Mouse (Mus musculus): Measurements from ENCODE around the gene Cdk18. TPM values are rescaled to one million over a fixed set of nuclear protein-coding genes. Genes with fewer than 3 reads are reported as not detected.

Gene Cdk18
- 0.36 and 0.42 TPM in 2 replicates for polyA plus RNA-seq (2014; fragmentation: Nextera tagmentation; extraction: Ambion mirVana)

DNA sequence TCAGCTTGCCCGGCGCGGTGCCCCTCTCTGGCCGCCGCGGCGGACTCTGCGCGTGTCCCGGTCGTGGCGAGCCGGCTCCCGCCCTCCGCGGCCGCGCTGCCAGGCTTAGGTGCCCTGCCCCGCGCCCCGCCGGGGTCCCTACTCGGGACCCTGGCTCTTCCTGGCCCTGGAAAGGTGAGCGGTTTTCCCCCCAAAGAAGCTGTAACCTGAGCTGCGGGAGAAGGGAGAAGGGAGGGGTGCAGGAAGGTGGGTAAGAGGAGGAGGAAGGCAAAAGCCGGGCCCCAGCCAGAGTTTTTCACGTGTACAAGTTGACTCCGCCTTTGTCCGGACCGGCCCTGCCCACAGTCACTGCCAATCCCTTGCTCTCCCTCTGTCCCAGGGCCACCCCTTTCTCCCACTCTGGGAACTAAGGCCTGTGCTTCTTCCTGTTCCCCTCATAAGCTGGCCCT lies at the start of gene Cdk18:
Cdk18 (minus strand) TSS at position 269 of the 449 bp plus-strand sequence.
- H3K9ac ChIP-seq (replicated peaks; ENCODE audit: low read depth, low read length): peak within 1 kb of the TSS; percentile 59
- WGBS: 0% methylated on average over 29 of the region's 30 CpGs
- H3K27me3 ChIP-seq (ENCODE audit: control insufficient read depth, insufficient read depth, low read length): 0 out of 2 replicates have a peak, but pooled peaks cover 7% of the 10 kb centered on the region
- H3K4me2 ChIP-seq (ENCODE audit: low read depth, low read length): peak within 1 kb of the TSS; percentile 96
- H3K4me3 ChIP-seq (ENCODE audit: low read depth, low read length): peak within 1 kb of the TSS; percentile 39
- peak; percentile 30; the same call in 1 of the 2 replicates for ATAC-seq (ENCODE audit: low read depth)
- H3K9me3 ChIP-seq (ENCODE audit: control insufficient read depth, low read length): no peaks in the 10 kb centered on the region
- no peaks in the 10 kb centered on the region for H3K36me3 ChIP-seq (ENCODE audit: control insufficient read depth, insufficient read depth, low read length)
- peaks cover 11% of the 10 kb centered on the region; the same call in 1 of the 2 replicates for H3K4me1 ChIP-seq (ENCODE audit: control insufficient read depth, insufficient read depth, low read length)
- H3K27ac ChIP-seq (ENCODE audit: low read depth, low read length): no peak within 1 kb of the TSS

GRCm38 (mm10) chr1:132189231-132189630 lies 49.7 kb upstream of the Cdk18 start:
- H3K4me3 ChIP-seq (ENCODE audit: low read depth, low read length): peak overlapping the region; percentile 94; the same call in 1 of the 2 replicates
- peak overlapping the region; percentile 68 for H3K4me2 ChIP-seq (ENCODE audit: low read depth, low read length)
- no peaks in the 10 kb centered on the region for H3K27me3 ChIP-seq (ENCODE audit: control insufficient read depth, insufficient read depth, low read length)
- ATAC-seq (ENCODE audit: low read depth): no peak
- H3K9me3 ChIP-seq (ENCODE audit: control insufficient read depth, low read length): no peaks in the 10 kb centered on the region
- H3K27ac ChIP-seq (ENCODE audit: low read depth, low read length): peak overlapping the region; percentile 99
- 42% methylated on average over 4 of the region's 4 CpGs for WGBS
- peaks cover 20% of the 10 kb centered on the region for H3K4me1 ChIP-seq (ENCODE audit: control insufficient read depth, insufficient read depth, low read length)
- H3K36me3 ChIP-seq (ENCODE audit: control insufficient read depth, insufficient read depth, low read length): no peaks in the 10 kb centered on the region
- peak overlapping the region; percentile 99; the same call in 1 of the 2 replicates for H3K9ac ChIP-seq (replicated peaks; ENCODE audit: low read depth, low read length)

GRCm38 (mm10) chr1:132188442-132189066 lies 49.1 kb upstream of the Cdk18 start:
- peaks cover 14% of the 10 kb centered on the region for H3K4me1 ChIP-seq (ENCODE audit: control insufficient read depth, insufficient read depth, low read length)
- H3K4me3 ChIP-seq (ENCODE audit: low read depth, low read length): no peak overlapping the region
- no peaks in the 10 kb centered on the region for H3K36me3 ChIP-seq (ENCODE audit: control insufficient read depth, insufficient read depth, low read length)
- H3K27ac ChIP-seq (ENCODE audit: low read depth, low read length): no peak overlapping the region
- H3K27me3 ChIP-seq (ENCODE audit: control insufficient read depth, insufficient read depth, low read length): no peaks in the 10 kb centered on the region
- 63% methylated on average over 9 of the region's 9 CpGs for WGBS
- H3K9ac ChIP-seq (replicated peaks; ENCODE audit: low read depth, low read length): no peak overlapping the region
- H3K4me2 ChIP-seq (ENCODE audit: low read depth, low read length): no peak overlapping the region
- no peak for ATAC-seq (ENCODE audit: low read depth)
- no peaks in the 10 kb centered on the region for H3K9me3 ChIP-seq (ENCODE audit: control insufficient read depth, low read length)

- Histone ChIP-seq H3K27me3 (ENCODE audit: control insufficient read depth, insufficient read depth, low read length) (no peaks in the 10 kb centered on the region), H3K9ac (replicated peaks; ENCODE audit: low read depth, low read length) (no peak overlapping the region), H3K27ac (ENCODE audit: low read depth, low read length) (no peak overlapping the region), H3K4me1 (ENCODE audit: control insufficient read depth, insufficient read depth, low read length) (no peaks in the 10 kb centered on the region; the same call in 1 of the 2 replicates), H3K4me2 (ENCODE audit: low read depth, low read length) (no peak overlapping the region), H3K9me3 (ENCODE audit: control insufficient read depth, low read length) (no peaks in the 10 kb centered on the region), H3K36me3 (ENCODE audit: control insufficient read depth, insufficient read depth, low read length) (no peaks in the 10 kb centered on the region), H3K4me3 (ENCODE audit: low read depth, low read length) (no peak overlapping the region)
- no peak for ATAC-seq (ENCODE audit: low read depth)
- WGBS: 92% methylated on average over 4 of the region's 4 CpGs
These were observed 46.8 kb upstream of the Cdk18 start for GRCm38 (mm10) chr1:132186303-132186702.

- H3K9me3 ChIP-seq (ENCODE audit: control insufficient read depth, low read length): no peaks in the 10 kb centered on the region
- ATAC-seq (ENCODE audit: low read depth): no peak
- 0% methylated on average over 1 of the region's 2 CpGs for WGBS
These were observed 32.1 kb upstream of the Cdk18 start for GRCm38 (mm10) chr1:132171619-132172018.

GRCm38 (mm10) chr1:132170698-132171097 lies 31.2 kb upstream of the Cdk18 start:
- Histone ChIP-seq H3K36me3 (ENCODE audit: control insufficient read depth, insufficient read depth, low read length) (no peaks in the 10 kb centered on the region), H3K4me1 (ENCODE audit: control insufficient read depth, insufficient read depth, low read length) (0 out of 2 replicates have a peak, but pooled peaks cover 8% of the 10 kb centered on the region), H3K9ac (replicated peaks; ENCODE audit: low read depth, low read length) (no peak overlapping the region), H3K4me3 (ENCODE audit: low read depth, low read length) (no peak overlapping the region), H3K27me3 (ENCODE audit: control insufficient read depth, insufficient read depth, low read length) (no peaks in the 10 kb centered on the region), H3K27ac (ENCODE audit: low read depth, low read length) (no peak overlapping the region), H3K9me3 (ENCODE audit: control insufficient read depth, low read length) (no peaks in the 10 kb centered on the region), H3K4me2 (ENCODE audit: low read depth, low read length) (no peak overlapping the region)
- no peak for ATAC-seq (ENCODE audit: low read depth)
- WGBS: 46% methylated on average over 6 of the region's 6 CpGs

More at GRCm38 (mm10) chr1:132171619-132172018, 32.1 kb upstream of the Cdk18 start:
- 0 out of 2 replicates have a peak, but pooled peaks cover 8% of the 10 kb centered on the region for H3K4me1 ChIP-seq (ENCODE audit: control insufficient read depth, insufficient read depth, low read length)
- H3K4me3 ChIP-seq (ENCODE audit: low read depth, low read length): no peak overlapping the region
- H3K9ac ChIP-seq (replicated peaks; ENCODE audit: low read depth, low read length): no peak overlapping the region
- no peak overlapping the region for H3K27ac ChIP-seq (ENCODE audit: low read depth, low read length)
- H3K36me3 ChIP-seq (ENCODE audit: control insufficient read depth, insufficient read depth, low read length): no peaks in the 10 kb centered on the region
- no peak overlapping the region for H3K4me2 ChIP-seq (ENCODE audit: low read depth, low read length)
- H3K27me3 ChIP-seq (ENCODE audit: control insufficient read depth, insufficient read depth, low read length): no peaks in the 10 kb centered on the region

DNA sequence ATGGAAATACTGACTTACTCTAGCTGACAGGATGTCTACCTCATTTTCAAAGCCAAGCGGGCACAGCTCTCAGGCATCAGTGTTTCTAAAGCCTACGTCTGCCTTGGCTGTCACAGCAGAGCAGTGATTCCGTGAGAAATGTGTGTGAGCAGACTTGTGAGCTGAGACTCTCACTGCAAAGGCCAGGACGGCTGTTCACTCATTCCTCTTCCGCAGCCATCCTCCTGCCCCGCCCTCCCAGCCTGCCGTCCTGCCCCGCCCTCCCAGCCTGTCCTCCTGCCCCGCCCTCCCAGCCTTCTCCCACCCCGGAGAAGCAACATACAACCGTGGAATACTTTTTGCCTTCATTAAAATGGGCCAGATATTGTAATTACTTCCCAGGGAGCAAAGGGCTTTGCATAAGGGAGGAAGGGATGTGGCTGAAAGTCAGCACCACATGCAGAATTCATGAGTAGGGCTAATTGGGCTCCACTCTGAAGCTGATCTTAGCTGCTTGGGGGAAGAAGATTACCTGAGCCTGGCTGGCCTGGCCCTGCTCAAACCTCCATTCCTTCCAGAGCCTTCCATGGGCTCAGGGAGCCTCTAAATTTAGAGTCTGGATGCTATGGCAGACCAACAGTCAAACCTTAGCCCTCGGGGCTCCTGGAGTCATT lies 28.8 kb upstream of the Cdk18 start:
- Histone ChIP-seq H3K27ac (ENCODE audit: low read depth, low read length) (no peak overlapping the region; the same call in 1 of the 2 replicates), H3K4me3 (ENCODE audit: low read depth, low read length) (no peak overlapping the region), H3K4me1 (ENCODE audit: control insufficient read depth, insufficient read depth, low read length) (peaks cover 8% of the 10 kb centered on the region; the same call in 1 of the 2 replicates), H3K9ac (replicated peaks; ENCODE audit: low read depth, low read length) (no peak overlapping the region), H3K4me2 (ENCODE audit: low read depth, low read length) (peak overlapping the region; percentile 23), H3K9me3 (ENCODE audit: control insufficient read depth, low read length) (no peaks in the 10 kb centered on the region), H3K27me3 (ENCODE audit: control insufficient read depth, insufficient read depth, low read length) (no peaks in the 10 kb centered on the region), H3K36me3 (ENCODE audit: control insufficient read depth, insufficient read depth, low read length) (no peaks in the 10 kb centered on the region)
- no peak for ATAC-seq (ENCODE audit: low read depth)
- 9% methylated on average over 12 of the region's 12 CpGs for WGBS

GRCm38 (mm10) chr1:132165859-132166258 lies 26.4 kb upstream of the Cdk18 start:
- Histone ChIP-seq H3K27me3 (ENCODE audit: control insufficient read depth, insufficient read depth, low read length) (no peaks in the 10 kb centered on the region), H3K9me3 (ENCODE audit: control insufficient read depth, low read length) (no peaks in the 10 kb centered on the region), H3K9ac (replicated peaks; ENCODE audit: low read depth, low read length) (no peak overlapping the region), H3K27ac (ENCODE audit: low read depth, low read length) (no peak overlapping the region), H3K4me1 (ENCODE audit: control insufficient read depth, insufficient read depth, low read length) (peaks cover 8% of the 10 kb centered on the region; the same call in 1 of the 2 replicates), H3K4me2 (ENCODE audit: low read depth, low read length) (no peak overlapping the region), H3K4me3 (ENCODE audit: low read depth, low read length) (no peak overlapping the region), H3K36me3 (ENCODE audit: control insufficient read depth, insufficient read depth, low read length) (no peaks in the 10 kb centered on the region)
- ATAC-seq (ENCODE audit: low read depth): no peak
- 65% methylated on average over 3 of the region's 3 CpGs for WGBS

Measured in neural tube, embryonic 14.5 days (tissue).